Mouse (Mus musculus) MEL (cell line): Measurements from ENCODE around the gene Gpatch3.

Experiments used
- CTCF ChIP-seq, 3 experiments: IDR thresholded peaks in 2 of 3; conservative IDR thresholded peaks in 1 of 3; 2 replicates each; pipeline ENCODE4 v1.5.1; 2011 to 2012; ENCODE audit warnings: low read length in 3 of 3, low read depth in 2 of 3, mild to moderate bottlenecking in 2 of 3, improper control_type of control experiment in 1 of 3, inconsistent platforms in 1 of 3, mixed read lengths in 1 of 3, moderate library complexity in 1 of 3; ENCODE audit not compliant: control insufficient read depth in 1 of 3, insufficient read depth in 1 of 3, poor library complexity in 1 of 3, severe bottlenecking in 1 of 3
- EP300 ChIP-seq, 2 experiments: IDR thresholded peaks; 2 replicates each; pipeline ENCODE4 v1.6.1; 2011; ENCODE audit warnings: improper control_type of control experiment in 2 of 2, low read length in 2 of 2, low read depth in 1 of 2, mild to moderate bottlenecking in 1 of 2
- ETS1 ChIP-seq: IDR thresholded peaks from 2 replicates; pipeline ENCODE4 v1.6.1; 2012; ENCODE audit warnings: low read depth, mild to moderate bottlenecking, inconsistent platforms, low read length, improper control_type of control experiment, moderate library complexity
- KAT2A ChIP-seq: conservative IDR thresholded peaks from 2 replicates; pipeline ENCODE4 v1.6.1; 2012; ENCODE audit warnings: low read depth, low read length, improper control_type of control experiment, inconsistent platforms
- MAFK ChIP-seq: IDR thresholded peaks from 2 replicates; pipeline ENCODE4 v1.6.1; 2011; ENCODE audit warnings: low read depth, mild to moderate bottlenecking, low read length, improper control_type of control experiment, borderline replicate concordance
- POLR2A ChIP-seq, 2 experiments: IDR thresholded peaks; 2 replicates each; pipeline ENCODE4 v1.6.1; 2011 to 2012; ENCODE audit warnings: low read length in 2 of 2, mild to moderate bottlenecking in 2 of 2, control low read depth in 1 of 2, improper control_type of control experiment in 1 of 2, low read depth in 1 of 2, moderate library complexity in 1 of 2; ENCODE audit not compliant: control insufficient read depth in 1 of 2, insufficient read depth in 1 of 2, poor library complexity in 1 of 2
- POLR2AphosphoS5 ChIP-seq: IDR thresholded peaks from 2 replicates; pipeline ENCODE4 v1.6.1; 2012; ENCODE audit warnings: low read depth, borderline replicate concordance, mild to moderate bottlenecking, inconsistent platforms, low read length, moderate library complexity, mixed read lengths
- TAL1 ChIP-seq: IDR thresholded peaks from 2 replicates; pipeline ENCODE4 v1.6.1; 2012; ENCODE audit warnings: mild to moderate bottlenecking, inconsistent platforms, low read length, moderate library complexity, mixed read lengths
- USF2 ChIP-seq, 2 experiments: IDR thresholded peaks; 2 replicates each; pipeline ENCODE4 v1.6.1; 2011 to 2012; ENCODE audit warnings: improper control_type of control experiment in 2 of 2, low read length in 2 of 2, borderline replicate concordance in 1 of 2, inconsistent platforms in 1 of 2, low read depth in 1 of 2, mild to moderate bottlenecking in 1 of 2; ENCODE audit not compliant: insufficient read depth in 1 of 2

DNA sequence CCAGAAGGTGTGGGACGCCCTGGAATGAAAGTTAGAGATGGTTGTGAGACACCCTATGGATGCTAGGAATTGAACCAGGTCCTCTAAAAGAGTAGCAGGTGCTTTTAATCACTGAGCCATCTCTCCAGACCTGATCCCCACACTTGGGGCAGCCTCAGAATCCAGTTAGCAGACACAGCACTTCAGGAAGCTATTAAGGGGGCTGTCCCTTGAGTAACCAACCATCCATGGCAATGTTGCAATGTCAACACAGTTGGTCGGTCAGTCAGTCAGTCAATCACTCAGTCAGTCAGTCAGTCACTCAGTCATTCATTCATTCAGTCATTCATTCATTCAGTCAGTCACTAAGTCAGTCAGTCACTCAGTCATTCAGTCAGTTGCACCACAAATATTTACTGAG is 54.0 kb downstream of the Gpatch3 start:
- no peak for TF ChIP-seq POLR2A (IDR thresholded peaks at IDR 0.05; ENCODE audit: control insufficient read depth in 1 of 2, insufficient read depth in 1 of 2, low read depth in 1 of 2, low read length in 2 of 2, poor library complexity in 1 of 2)
- no peak for TF ChIP-seq POLR2AphosphoS5
- no peak for TF ChIP-seq CTCF (IDR thresholded peaks at IDR 0.05 in 2 of 3, conservative IDR thresholded peaks at IDR 0.05 in 1 of 3; ENCODE audit: control insufficient read depth in 1 of 3, insufficient read depth in 1 of 3, low read depth in 2 of 3, low read length in 3 of 3, poor library complexity in 1 of 3, severe bottlenecking in 1 of 3)
- no peak for TF ChIP-seq EP300 (IDR thresholded peaks at IDR 0.05; ENCODE audit: low read depth in 1 of 2, low read length in 2 of 2)
- TF ChIP-seq USF2 (IDR thresholded peaks at IDR 0.05; ENCODE audit: borderline replicate concordance in 1 of 2, insufficient read depth in 1 of 2, low read depth in 1 of 2, low read length in 2 of 2): no peak
- no peak for TF ChIP-seq KAT2A
- TF ChIP-seq TAL1: no peak
- no peak for TF ChIP-seq ETS1
- no peak for TF ChIP-seq MAFK
